Mouse (Mus musculus): Measurements from ENCODE around the gene Gtf2e1. TPM values are rescaled to one million over a fixed set of nuclear protein-coding genes. Genes with fewer than 3 reads are reported as not detected.

The Gtf2e1 gene
- total RNA-seq, 1 experiment = 54.1 TPM

GRCm38 (mm10) chr16:37575325-37575724 is 35.7 kb upstream of the Gtf2e1 start:
- no peak for TF ChIP-seq CHD2 (IDR thresholded peaks at IDR 0.05; ENCODE audit: low read depth, low read length)
- no peak for TF ChIP-seq MAFK (IDR thresholded peaks at IDR 0.05; ENCODE audit: insufficient read depth, low read depth, low read length)
- no peak for TF ChIP-seq ZC3H11A (IDR thresholded peaks at IDR 0.05; ENCODE audit: borderline replicate concordance, low read depth, low read length)
- no peak for TF ChIP-seq HCFC1 (IDR thresholded peaks at IDR 0.05; ENCODE audit: borderline replicate concordance, insufficient read depth, low read length)
- TF ChIP-seq ZNF384 (IDR thresholded peaks at IDR 0.05; ENCODE audit: low read depth, low read length) = no peak
- Histone ChIP-seq H3K9ac (ENCODE audit: insufficient read depth, low read depth, low read length, poor library complexity, severe bottlenecking) (no peak overlapping the region), H3K27ac (ENCODE audit: insufficient read depth, low read depth, low read length, poor library complexity, severe bottlenecking) (no peak overlapping the region), H3K9me3 (ENCODE audit: control insufficient read depth, insufficient read depth, low read depth, low read length) (no peaks in the 10 kb centered on the region), H3K36me3 (ENCODE audit: control insufficient read depth, insufficient read depth, low read length, poor library complexity, severe bottlenecking) (no peaks in the 10 kb centered on the region), H3K4me3 (ENCODE audit: insufficient read depth in 1 of 2, low read depth in 1 of 2, low read length in 2 of 2, poor library complexity in 1 of 2, severe bottlenecking in 1 of 2) (no peak overlapping the region), H3K4me1 (ENCODE audit: control insufficient read depth in 2 of 2, insufficient read depth in 2 of 2, low read length in 2 of 2, poor library complexity in 1 of 2) (no peaks in the 10 kb centered on the region)
- in situ Hi-C loops (cut with MboI; ENCODE audit: low sequenced_read_pairs in 2 of 2, unreplicated experiment in 2 of 2) = no loop called here
- no peak for DNase-seq (ENCODE audit: low read depth, low spot score)

- H3K27ac ChIP-seq (ENCODE audit: insufficient read depth, low read depth, low read length, poor library complexity, severe bottlenecking) = no peak overlapping the region
- H3K36me3 ChIP-seq (ENCODE audit: control insufficient read depth, insufficient read depth, low read length, poor library complexity, severe bottlenecking) = no peaks in the 10 kb centered on the region
Measured at GRCm38 (mm10) chr16:37573061-37573460, 33.5 kb upstream of the Gtf2e1 start.

GRCm38 (mm10) chr16:37572117-37572754 is 32.6 kb upstream of the Gtf2e1 start:
- in situ Hi-C loops (cut with MboI; ENCODE audit: low sequenced_read_pairs in 2 of 2, unreplicated experiment in 2 of 2) = no loop called here
- Histone ChIP-seq H3K9me3 (ENCODE audit: control insufficient read depth, insufficient read depth, low read depth, low read length) (no peaks in the 10 kb centered on the region), H3K4me1 (ENCODE audit: control insufficient read depth in 2 of 2, insufficient read depth in 2 of 2, low read length in 2 of 2, poor library complexity in 1 of 2) (no peaks in the 10 kb centered on the region), H3K36me3 (ENCODE audit: control insufficient read depth, insufficient read depth, low read length, poor library complexity, severe bottlenecking) (no peaks in the 10 kb centered on the region), H3K4me3 (ENCODE audit: insufficient read depth in 1 of 2, low read depth in 1 of 2, low read length in 2 of 2, poor library complexity in 1 of 2, severe bottlenecking in 1 of 2) (no peak overlapping the region), H3K9ac (ENCODE audit: insufficient read depth, low read depth, low read length, poor library complexity, severe bottlenecking) (no peak overlapping the region), H3K27ac (ENCODE audit: insufficient read depth, low read depth, low read length, poor library complexity, severe bottlenecking) (no peak overlapping the region)
- DNase-seq (ENCODE audit: low read depth, low spot score) = no peak
- TF ChIP-seq ZNF384 (IDR thresholded peaks at IDR 0.05; ENCODE audit: low read depth, low read length) = no peak

More at GRCm38 (mm10) chr16:37573061-37573460, 33.5 kb upstream of the Gtf2e1 start:
- in situ Hi-C loops (cut with MboI; ENCODE audit: low sequenced_read_pairs in 2 of 2, unreplicated experiment in 2 of 2) = no loop called here
- no peak for TF ChIP-seq ZC3H11A (IDR thresholded peaks at IDR 0.05; ENCODE audit: borderline replicate concordance, low read depth, low read length)
- TF ChIP-seq HCFC1 (IDR thresholded peaks at IDR 0.05; ENCODE audit: borderline replicate concordance, insufficient read depth, low read length) = no peak
- no peak for TF ChIP-seq MAFK (IDR thresholded peaks at IDR 0.05; ENCODE audit: insufficient read depth, low read depth, low read length)
- no peak for TF ChIP-seq ZNF384 (IDR thresholded peaks at IDR 0.05; ENCODE audit: low read depth, low read length)
- no peak for TF ChIP-seq CHD2 (IDR thresholded peaks at IDR 0.05; ENCODE audit: low read depth, low read length)
- no peaks in the 10 kb centered on the region for H3K9me3 ChIP-seq (ENCODE audit: control insufficient read depth, insufficient read depth, low read depth, low read length)
- peak; percentile 17 for DNase-seq (ENCODE audit: low read depth, low spot score)
- H3K9ac ChIP-seq (ENCODE audit: insufficient read depth, low read depth, low read length, poor library complexity, severe bottlenecking) = no peak overlapping the region
- no peak overlapping the region for H3K4me3 ChIP-seq (ENCODE audit: insufficient read depth in 1 of 2, low read depth in 1 of 2, low read length in 2 of 2, poor library complexity in 1 of 2, severe bottlenecking in 1 of 2)
- H3K4me1 ChIP-seq (ENCODE audit: control insufficient read depth in 2 of 2, insufficient read depth in 2 of 2, low read length in 2 of 2, poor library complexity in 1 of 2) = no peaks in the 10 kb centered on the region

GRCm38 (mm10) chr16:37571554-37571953 is 32.0 kb upstream of the Gtf2e1 start:
- Histone ChIP-seq H3K4me1 (ENCODE audit: control insufficient read depth in 2 of 2, insufficient read depth in 2 of 2, low read length in 2 of 2, poor library complexity in 1 of 2) (no peaks in the 10 kb centered on the region), H3K9me3 (ENCODE audit: control insufficient read depth, insufficient read depth, low read depth, low read length) (no peaks in the 10 kb centered on the region), H3K9ac (ENCODE audit: insufficient read depth, low read depth, low read length, poor library complexity, severe bottlenecking) (no peak overlapping the region), H3K4me3 (ENCODE audit: insufficient read depth in 1 of 2, low read depth in 1 of 2, low read length in 2 of 2, poor library complexity in 1 of 2, severe bottlenecking in 1 of 2) (no peak overlapping the region), H3K27ac (ENCODE audit: insufficient read depth, low read depth, low read length, poor library complexity, severe bottlenecking) (no peak overlapping the region), H3K36me3 (ENCODE audit: control insufficient read depth, insufficient read depth, low read length, poor library complexity, severe bottlenecking) (no peaks in the 10 kb centered on the region)
- TF ChIP-seq HCFC1 (IDR thresholded peaks at IDR 0.05; ENCODE audit: borderline replicate concordance, insufficient read depth, low read length) = no peak
- no peak for TF ChIP-seq CHD2 (IDR thresholded peaks at IDR 0.05; ENCODE audit: low read depth, low read length)
- no peak for TF ChIP-seq ZC3H11A (IDR thresholded peaks at IDR 0.05; ENCODE audit: borderline replicate concordance, low read depth, low read length)
- TF ChIP-seq ZNF384 (IDR thresholded peaks at IDR 0.05; ENCODE audit: low read depth, low read length) = no peak
- DNase-seq (ENCODE audit: low read depth, low spot score) = no peak
- in situ Hi-C loops (cut with MboI; ENCODE audit: low sequenced_read_pairs in 2 of 2, unreplicated experiment in 2 of 2) = no loop called here

All from ES-E14 (cell line).